Mouse (Mus musculus): ENCODE measurements at regions not wholly inside any gene's neighbourhood (a gene's known extent, or its start where the extent isn't known, plus 50 kb on each side); places are given as distances from the start of the nearest gene placed in this dataset.
A peak's percentile ranks its signal among the peaks of the same experiment; 100 is the strongest.

DNA sequence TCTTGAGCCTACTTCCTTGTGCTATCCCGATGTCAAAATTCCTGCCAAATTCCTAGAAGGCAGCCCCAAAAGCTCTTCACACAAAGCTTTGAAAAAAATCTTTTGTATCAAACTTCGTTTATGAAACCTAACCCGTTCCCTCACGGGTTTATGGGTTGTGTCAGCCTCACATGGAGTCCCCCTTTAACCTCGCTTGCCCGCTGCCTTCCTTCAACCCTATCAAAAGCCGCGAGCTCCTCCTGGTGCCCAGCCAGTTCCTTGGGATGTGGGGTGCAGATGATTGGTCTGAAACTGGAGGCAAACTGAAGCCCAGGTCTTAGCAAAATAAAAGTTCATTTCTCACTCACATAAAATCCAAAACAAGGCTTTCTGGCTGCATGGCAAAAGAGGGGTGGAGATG is 60.9 kb upstream of the Pced1b start:
- TF ChIP-seq CTCF (IDR thresholded peaks at IDR 0.05) = peak; percentile 59
- TF ChIP-seq EP300 (IDR thresholded peaks at IDR 0.05) = no peak

All from lung, postnatal 0 days (tissue).